Mouse (Mus musculus): ENCODE measurements at regions not wholly inside any gene's neighbourhood (a gene's known extent, or its start where the extent isn't known, plus 50 kb on each side); places are given as distances from the start of the nearest gene placed in this dataset.

- H3K9ac ChIP-seq (ENCODE audit: low read length): no peak overlapping the region
- 85% methylated on average over 4 of the region's 4 CpGs for WGBS
- no peaks in the 10 kb centered on the region for H3K27me3 ChIP-seq (ENCODE audit: control insufficient read depth, insufficient read depth, low read length)
- no peaks in the 10 kb centered on the region for H3K36me3 ChIP-seq (ENCODE audit: control insufficient read depth, insufficient read depth, low read length)
- no peak overlapping the region for H3K4me2 ChIP-seq (ENCODE audit: low read length)
- H3K4me1 ChIP-seq (ENCODE audit: control insufficient read depth in 2 of 2, insufficient read depth in 2 of 2, low read length in 2 of 2): peaks cover 3 to 13% of the 10 kb centered on the region in 2 experiments
- H3K4me3 ChIP-seq (ENCODE audit: control insufficient read depth in 1 of 2, insufficient read depth in 1 of 2, low read depth in 1 of 2, low read length in 2 of 2): no peak overlapping the region
- ATAC-seq (ENCODE audit: insufficient number of reproducible peaks, insufficient read depth, low FRiP score, low read depth): no peak
- no peaks in the 10 kb centered on the region for H3K9me3 ChIP-seq (ENCODE audit: control insufficient read depth, low read length)
- no peak overlapping the region for H3K27ac ChIP-seq (replicated peaks in 1 of 2; ENCODE audit: control insufficient read depth in 1 of 2, insufficient read depth in 1 of 2, low read depth in 2 of 2, low read length in 2 of 2)
These were observed 103.3 kb upstream of the Myocd start for GRCm38 (mm10) chr11:65373136-65373535.

DNA sequence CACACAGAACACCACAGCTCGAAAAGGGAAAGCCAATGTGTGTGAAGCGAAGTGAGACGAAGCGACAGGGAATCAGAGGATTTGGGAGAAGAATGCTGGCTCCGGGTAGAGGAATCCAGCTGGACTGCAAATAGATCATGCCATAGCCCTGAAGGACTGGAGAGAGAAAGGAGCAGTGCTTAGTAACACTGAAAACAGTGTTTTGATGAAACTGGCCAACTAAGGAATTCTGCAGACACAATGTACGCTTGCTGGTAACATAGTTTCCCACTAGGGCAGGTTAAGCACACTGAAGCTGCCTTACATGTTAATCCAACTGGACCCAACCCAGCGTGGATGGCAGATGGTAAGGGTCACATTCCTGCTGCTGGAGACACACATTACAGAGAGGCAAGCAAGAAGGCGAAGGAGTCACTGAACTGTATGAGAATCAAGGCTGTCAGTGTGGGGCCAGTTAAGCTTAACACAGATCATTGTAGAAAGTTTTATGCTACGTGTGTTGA is 102.6 kb upstream of the Myocd start:
- Histone ChIP-seq H3K36me3 (ENCODE audit: control insufficient read depth, insufficient read depth, low read length) (no peaks in the 10 kb centered on the region), H3K27me3 (ENCODE audit: control insufficient read depth, insufficient read depth, low read length) (no peaks in the 10 kb centered on the region), H3K9ac (ENCODE audit: low read length) (no peak overlapping the region), H3K9me3 (ENCODE audit: control insufficient read depth, low read length) (no peaks in the 10 kb centered on the region), H3K4me3 (ENCODE audit: control insufficient read depth in 1 of 2, insufficient read depth in 1 of 2, low read depth in 1 of 2, low read length in 2 of 2) (no peak overlapping the region), H3K4me1 (ENCODE audit: control insufficient read depth in 2 of 2, insufficient read depth in 2 of 2, low read length in 2 of 2) (peaks cover 5 to 20% of the 10 kb centered on the region in 2 experiments), H3K4me2 (ENCODE audit: low read length) (no peak overlapping the region), H3K27ac (replicated peaks in 1 of 2; ENCODE audit: control insufficient read depth in 1 of 2, insufficient read depth in 1 of 2, low read depth in 2 of 2, low read length in 2 of 2) (no peak overlapping the region; a peak in 1 of 4 replicates)
- no peak for ATAC-seq (ENCODE audit: insufficient number of reproducible peaks, insufficient read depth, low FRiP score, low read depth)
- 66% methylated on average over 9 of the region's 9 CpGs for WGBS

DNA sequence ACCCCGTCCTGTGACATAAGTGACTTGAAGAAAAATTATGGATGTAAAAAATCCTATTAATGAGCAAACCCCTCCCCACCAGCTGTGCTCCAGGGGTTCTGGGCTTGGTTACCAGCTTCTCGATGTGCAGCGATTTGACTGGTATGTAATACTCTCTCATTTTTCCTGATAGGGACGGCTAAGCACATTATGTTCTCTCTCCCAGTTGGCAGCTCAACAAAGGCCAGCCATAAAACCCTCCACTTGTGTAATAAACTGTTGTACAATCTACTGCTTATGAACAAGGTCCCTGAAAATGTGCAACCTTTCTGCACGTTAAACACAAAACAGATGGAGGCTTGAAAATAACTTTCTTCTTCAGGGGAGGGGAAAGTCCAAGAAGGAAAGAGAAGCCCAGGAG is 98.0 kb upstream of the Myocd start:
- Histone ChIP-seq H3K4me2 (ENCODE audit: low read length) (no peak overlapping the region), H3K9me3 (ENCODE audit: control insufficient read depth, low read length) (no peaks in the 10 kb centered on the region), H3K27ac (replicated peaks in 1 of 2; ENCODE audit: control insufficient read depth in 1 of 2, insufficient read depth in 1 of 2, low read depth in 2 of 2, low read length in 2 of 2) (peak overlapping the region; percentile 46 to 94), H3K27me3 (ENCODE audit: control insufficient read depth, insufficient read depth, low read length) (no peaks in the 10 kb centered on the region), H3K9ac (ENCODE audit: low read length) (0 out of 2 replicates have a peak overlapping the region, but pooled peaks have one; percentile 14), H3K36me3 (ENCODE audit: control insufficient read depth, insufficient read depth, low read length) (no peaks in the 10 kb centered on the region), H3K4me3 (ENCODE audit: control insufficient read depth in 1 of 2, insufficient read depth in 1 of 2, low read depth in 1 of 2, low read length in 2 of 2) (no peak overlapping the region), H3K4me1 (ENCODE audit: control insufficient read depth in 2 of 2, insufficient read depth in 2 of 2, low read length in 2 of 2) (peaks cover 22 to 42% of the 10 kb centered on the region in 2 experiments)
- 46% methylated on average over 5 of the region's 5 CpGs for WGBS
- ATAC-seq (ENCODE audit: insufficient number of reproducible peaks, insufficient read depth, low FRiP score, low read depth): no peak

- 39% methylated on average over 8 of the region's 8 CpGs for WGBS
- peak overlapping the region; percentile 60 for H3K9ac ChIP-seq (ENCODE audit: low read length)
- H3K36me3 ChIP-seq (ENCODE audit: control insufficient read depth, insufficient read depth, low read length): no peaks in the 10 kb centered on the region
- H3K27ac ChIP-seq (replicated peaks in 1 of 2; ENCODE audit: control insufficient read depth in 1 of 2, insufficient read depth in 1 of 2, low read depth in 2 of 2, low read length in 2 of 2): peak overlapping the region; percentile 79 to 94
- H3K9me3 ChIP-seq (ENCODE audit: control insufficient read depth, low read length): no peaks in the 10 kb centered on the region
- peaks cover 21 to 36% of the 10 kb centered on the region in 2 experiments for H3K4me1 ChIP-seq (ENCODE audit: control insufficient read depth in 2 of 2, insufficient read depth in 2 of 2, low read length in 2 of 2)
- no peak overlapping the region for H3K4me3 ChIP-seq (ENCODE audit: control insufficient read depth in 1 of 2, insufficient read depth in 1 of 2, low read depth in 1 of 2, low read length in 2 of 2)
- H3K27me3 ChIP-seq (ENCODE audit: control insufficient read depth, insufficient read depth, low read length): no peaks in the 10 kb centered on the region
- ATAC-seq (ENCODE audit: insufficient number of reproducible peaks, insufficient read depth, low FRiP score, low read depth): no peak
- H3K4me2 ChIP-seq (ENCODE audit: low read length): peak overlapping the region; percentile 62
These were observed 97.0 kb upstream of the Myocd start for GRCm38 (mm10) chr11:65366677-65367370.

DNA sequence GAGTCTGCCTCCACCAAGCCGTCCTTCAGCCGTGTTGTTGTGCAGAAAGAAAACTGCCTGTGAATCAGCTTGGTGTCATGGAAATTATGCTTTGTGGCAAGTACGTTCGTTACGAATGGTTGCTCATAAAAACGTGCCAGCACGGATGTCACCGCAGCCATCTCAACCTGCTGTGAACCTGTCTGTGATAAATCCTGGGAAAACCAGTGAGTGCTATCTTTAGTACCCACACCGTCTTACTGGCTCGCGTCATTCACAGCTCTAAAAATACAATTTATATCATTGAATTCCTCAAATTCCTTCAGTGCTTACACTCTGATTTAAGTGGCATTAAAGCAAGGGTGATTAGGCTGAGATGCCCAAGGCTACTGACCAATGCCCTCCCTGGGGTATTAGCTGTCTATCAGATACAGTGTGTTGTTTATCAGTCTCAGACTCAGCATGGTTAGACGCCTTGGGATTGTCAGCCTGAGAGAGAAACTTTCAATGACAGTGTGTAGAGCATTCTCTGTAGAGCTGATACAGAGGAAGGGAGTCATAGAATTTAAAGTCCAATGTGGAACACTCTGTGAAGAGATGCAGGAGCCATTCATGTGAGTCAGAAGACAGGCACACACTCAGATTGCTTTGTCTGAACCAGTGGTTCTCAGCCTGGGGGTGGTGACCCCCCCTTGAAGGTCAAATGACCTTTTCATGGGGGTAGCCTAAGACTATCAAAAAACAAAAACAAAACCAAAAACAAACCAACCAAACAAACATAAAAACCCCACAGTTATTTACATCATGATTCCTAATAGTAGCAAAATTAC is 96.2 kb upstream of the Myocd start:
- 9% methylated on average over 12 of the region's 12 CpGs for WGBS
- H3K4me2 ChIP-seq (ENCODE audit: low read length): peak overlapping the region; percentile 62
- H3K4me3 ChIP-seq (ENCODE audit: control insufficient read depth in 1 of 2, insufficient read depth in 1 of 2, low read depth in 1 of 2, low read length in 2 of 2): peak overlapping the region; percentile 27 to 28
- peak overlapping the region; percentile 72 for H3K9ac ChIP-seq (ENCODE audit: low read length)
- H3K9me3 ChIP-seq (ENCODE audit: control insufficient read depth, low read length): no peaks in the 10 kb centered on the region
- H3K27ac ChIP-seq (replicated peaks in 1 of 2; ENCODE audit: control insufficient read depth in 1 of 2, insufficient read depth in 1 of 2, low read depth in 2 of 2, low read length in 2 of 2): peak overlapping the region; percentile 79 to 94
- H3K27me3 ChIP-seq (ENCODE audit: control insufficient read depth, insufficient read depth, low read length): no peaks in the 10 kb centered on the region
- H3K4me1 ChIP-seq (ENCODE audit: control insufficient read depth in 2 of 2, insufficient read depth in 2 of 2, low read length in 2 of 2): peaks cover 21 to 38% of the 10 kb centered on the region in 2 experiments
- peak; percentile 78 for ATAC-seq (ENCODE audit: insufficient number of reproducible peaks, insufficient read depth, low FRiP score, low read depth)
- H3K36me3 ChIP-seq (ENCODE audit: control insufficient read depth, insufficient read depth, low read length): no peaks in the 10 kb centered on the region

GRCm38 (mm10) chr11:65364910-65365309 is 95.1 kb upstream of the Myocd start:
- Histone ChIP-seq H3K9ac (ENCODE audit: low read length) (peak overlapping the region; percentile 72), H3K9me3 (ENCODE audit: control insufficient read depth, low read length) (no peaks in the 10 kb centered on the region), H3K4me2 (ENCODE audit: low read length) (peak overlapping the region; percentile 62), H3K4me3 (ENCODE audit: control insufficient read depth in 1 of 2, insufficient read depth in 1 of 2, low read depth in 1 of 2, low read length in 2 of 2) (peak overlapping the region; percentile 17 to 28; a peak in 2 of 4 replicates), H3K27ac (replicated peaks in 1 of 2; ENCODE audit: control insufficient read depth in 1 of 2, insufficient read depth in 1 of 2, low read depth in 2 of 2, low read length in 2 of 2) (peak overlapping the region; percentile 65 to 94), H3K27me3 (ENCODE audit: control insufficient read depth, insufficient read depth, low read length) (no peaks in the 10 kb centered on the region), H3K36me3 (ENCODE audit: control insufficient read depth, insufficient read depth, low read length) (no peaks in the 10 kb centered on the region), H3K4me1 (ENCODE audit: control insufficient read depth in 2 of 2, insufficient read depth in 2 of 2, low read length in 2 of 2) (peaks cover 21 to 38% of the 10 kb centered on the region in 2 experiments)
- no peak for ATAC-seq (ENCODE audit: insufficient number of reproducible peaks, insufficient read depth, low FRiP score, low read depth)
- 62% methylated on average over 3 of the region's 3 CpGs for WGBS

DNA sequence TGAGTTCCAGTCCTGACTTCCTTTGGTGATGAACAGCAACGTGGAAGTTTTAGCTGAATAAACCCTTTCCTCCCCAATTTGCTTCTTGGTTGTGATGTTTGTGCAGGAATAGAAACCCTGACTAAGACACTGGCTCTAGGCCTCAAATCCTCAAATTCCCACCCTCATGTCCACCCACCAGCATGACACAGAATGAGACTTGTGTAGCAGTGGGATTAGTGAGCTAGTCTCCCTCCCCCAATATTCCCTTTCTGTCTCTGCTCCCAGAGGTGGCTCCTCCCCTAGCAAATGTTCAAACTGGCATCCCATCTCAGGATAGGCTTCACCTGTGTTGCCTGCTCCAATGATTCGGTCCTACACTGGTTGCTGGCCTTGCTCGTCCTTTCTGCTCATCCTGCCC is 94.1 kb upstream of the Myocd start:
- peaks cover 21 to 44% of the 10 kb centered on the region in 2 experiments for H3K4me1 ChIP-seq (ENCODE audit: control insufficient read depth in 2 of 2, insufficient read depth in 2 of 2, low read length in 2 of 2)
- peak overlapping the region; percentile 62 for H3K4me2 ChIP-seq (ENCODE audit: low read length)
- H3K9ac ChIP-seq (ENCODE audit: low read length): peak overlapping the region; percentile 18; the same call in 1 of the 2 replicates
- ATAC-seq (ENCODE audit: insufficient number of reproducible peaks, insufficient read depth, low FRiP score, low read depth): no peak
- peak overlapping the region; percentile 10 to 94; a peak in 3 of 4 replicates for H3K27ac ChIP-seq (replicated peaks in 1 of 2; ENCODE audit: control insufficient read depth in 1 of 2, insufficient read depth in 1 of 2, low read depth in 2 of 2, low read length in 2 of 2)
- WGBS: 68% methylated on average over 3 of the region's 3 CpGs
- H3K4me3 ChIP-seq (ENCODE audit: control insufficient read depth in 1 of 2, insufficient read depth in 1 of 2, low read depth in 1 of 2, low read length in 2 of 2): no peak overlapping the region
- no peaks in the 10 kb centered on the region for H3K27me3 ChIP-seq (ENCODE audit: control insufficient read depth, insufficient read depth, low read length)
- no peaks in the 10 kb centered on the region for H3K36me3 ChIP-seq (ENCODE audit: control insufficient read depth, insufficient read depth, low read length)
- H3K9me3 ChIP-seq (ENCODE audit: control insufficient read depth, low read length): no peaks in the 10 kb centered on the region
